8 mouse cellular contexts compared by ENCODE assay signal in genomic region chr14:29721488-29722385, GRCm38 (mm10). TPM values are rescaled to one million over a fixed set of nuclear protein-coding genes. Genes with fewer than 3 reads are reported as not detected.
DNase-seq lines count a peak whose midpoint lies in the region; ATAC-seq and TF ChIP-seq lines count a peak whose summit lies in the region.

Gene Cacna2d3 (minus strand): TSS chr14:29721864.

- TF ChIP-seq CTCF in thymus, adult 2 months (IDR thresholded peaks at IDR 0.05; ENCODE audit: borderline replicate concordance, control insufficient read depth, extremely low read depth, insufficient read depth, low read length, poor library complexity), result no peak
- TF ChIP-seq CTCF in liver, embryonic 14.5 days (IDR thresholded peaks at IDR 0.05; ENCODE audit: low read depth), result no peak

- no peak for TF ChIP-seq EP300 in liver, embryonic 14.5 days (IDR thresholded peaks at IDR 0.05; ENCODE audit: low read depth)

- H3K9me3 ChIP-seq in forebrain, embryonic 13.5 days (replicated peaks), result no peaks in the 10 kb centered on the region
- no peaks in the 10 kb centered on the region for H3K9me3 ChIP-seq in liver, embryonic 14.5 days (ENCODE audit: control insufficient read depth, low read length)
- no peaks in the 10 kb centered on the region for H3K9me3 ChIP-seq in neural tube, embryonic 15.5 days (replicated peaks)

- H3K9ac ChIP-seq in forebrain, embryonic 13.5 days, result peak within 1 kb of the TSS; percentile 74
- no peak within 1 kb of the TSS for H3K9ac ChIP-seq in liver, embryonic 14.5 days (replicated peaks)
- H3K9ac ChIP-seq in neural tube, embryonic 15.5 days (replicated peaks), result peak within 1 kb of the TSS; percentile 61

- no peak within 1 kb of the TSS for H3K4me3 ChIP-seq in thymus, adult 2 months (ENCODE audit: control insufficient read depth, insufficient read depth, low read length)
- H3K4me3 ChIP-seq in forebrain, embryonic 13.5 days, result peak within 1 kb of the TSS; percentile 71
- H3K4me3 ChIP-seq in liver, embryonic 14.5 days (ENCODE audit: insufficient read depth in 1 of 2, low read depth in 2 of 2, low read length in 2 of 2), result peak within 1 kb of the TSS in 1 of 2 experiments; percentile 35; a peak in 3 of 4 replicates
- peak within 1 kb of the TSS; percentile 58 for H3K4me3 ChIP-seq in neural tube, embryonic 15.5 days (replicated peaks)

- H3K27ac ChIP-seq in thymus, adult 2 months (ENCODE audit: control insufficient read depth, insufficient read depth, low read length), result no peak within 1 kb of the TSS
- peak within 1 kb of the TSS; percentile 57 for H3K27ac ChIP-seq in forebrain, embryonic 13.5 days
- no peak within 1 kb of the TSS for H3K27ac ChIP-seq in liver, embryonic 14.5 days
- peak within 1 kb of the TSS; percentile 85 for H3K27ac ChIP-seq in neural tube, embryonic 15.5 days (replicated peaks)

- H3K4me1 ChIP-seq in thymus, adult 2 months (replicated peaks; ENCODE audit: control insufficient read depth, insufficient read depth, low read length), result no peaks in the 10 kb centered on the region
- peaks cover 34% of the 10 kb centered on the region for H3K4me1 ChIP-seq in forebrain, embryonic 13.5 days
- no peaks in the 10 kb centered on the region for H3K4me1 ChIP-seq in liver, embryonic 14.5 days (replicated peaks; ENCODE audit: control insufficient read depth in 2 of 2, insufficient read depth in 2 of 2, low read length in 1 of 2)
- H3K4me1 ChIP-seq in neural tube, embryonic 15.5 days, result peaks cover 30% of the 10 kb centered on the region

- no peaks in the 10 kb centered on the region for H3K36me3 ChIP-seq in thymus, adult 2 months (ENCODE audit: control insufficient read depth, insufficient read depth, low read length)
- H3K36me3 ChIP-seq in forebrain, embryonic 13.5 days (ENCODE audit: poor library complexity, severe bottlenecking), result no peaks in the 10 kb centered on the region
- no peaks in the 10 kb centered on the region for H3K36me3 ChIP-seq in liver, embryonic 14.5 days (replicated peaks; ENCODE audit: control insufficient read depth, insufficient read depth, low read depth)
- H3K36me3 ChIP-seq in neural tube, embryonic 15.5 days, result no peaks in the 10 kb centered on the region

- peak; percentile 86 for ATAC-seq in forebrain, embryonic 13.5 days
- ATAC-seq in liver, embryonic 14.5 days (ENCODE audit: insufficient read depth), result no peak
- ATAC-seq in neural tube, embryonic 15.5 days (ENCODE audit: low FRiP score), result peak; percentile 79

- DNase-seq in thymus, adult 2 months, result peak; percentile 6
- DNase-seq in thymus, postnatal 25 days, result no peak
- peak; percentile 40 to 43 for DNase-seq in heart, postnatal 10 days
- DNase-seq in kidney, postnatal 36 days, result peak; percentile 58 to 77
- no peak for DNase-seq in liver, embryonic 14.5 days (ENCODE audit: low read depth in 3 of 3, low spot score in 3 of 3)
- DNase-seq in yolk sac, embryonic 10.5 days (ENCODE audit: low spot score), result peak; percentile 58

- intact Hi-C loops in heart, postnatal 10 days (cut with DNase I), result no loop called here

- 3% methylated on average over 103 of the region's 109 CpGs for WGBS in thymus, adult 2 months
- under 1% methylated on average over 44 of the region's 109 CpGs for WGBS in forebrain, embryonic 13.5 days
- 2% methylated on average over 55 of the region's 109 CpGs for WGBS in liver, embryonic 14.5 days (ENCODE audit: insufficient replicate concordance)
- under 1% methylated on average over 87 of the region's 109 CpGs for WGBS in neural tube, embryonic 15.5 days

- no peak for TF ChIP-seq POLR2A in thymus, adult 2 months (IDR thresholded peaks at IDR 0.05; ENCODE audit: control insufficient read depth, extremely low read depth, insufficient read depth, low read length, poor library complexity)

- H3K4me2 ChIP-seq in forebrain, embryonic 13.5 days, result peak within 1 kb of the TSS; percentile 98
- peak within 1 kb of the TSS; percentile 48 for H3K4me2 ChIP-seq in liver, embryonic 14.5 days (ENCODE audit: low read depth)
- peak within 1 kb of the TSS; percentile 91 for H3K4me2 ChIP-seq in neural tube, embryonic 15.5 days

- H3K27me3 ChIP-seq in thymus, adult 2 months (ENCODE audit: control insufficient read depth, insufficient read depth, low read length), result peaks cover 8% of the 10 kb centered on the region; the same call in 1 of the 2 replicates
- peaks cover 58% of the 10 kb centered on the region for H3K27me3 ChIP-seq in forebrain, embryonic 13.5 days
- H3K27me3 ChIP-seq in liver, embryonic 14.5 days (ENCODE audit: control insufficient read depth, insufficient read depth, low read length), result peaks cover 49% of the 10 kb centered on the region
- H3K27me3 ChIP-seq in neural tube, embryonic 15.5 days (replicated peaks), result peaks cover 30% of the 10 kb centered on the region

RNA-seq across cellular contexts. Expression of gene Cacna2d3, which starts in this region (rescaled TPM):
- 0.08 and 0.19 TPM in 2 replicates for polyA plus RNA-seq in thymus, adult 2 months (2012; rRNA removed)
- polyA plus RNA-seq in forebrain, embryonic 13.5 days (2015; fragmentation: Nextera tagmentation; extraction: Ambion mirVana), result 12.3 and 16.6 TPM in 2 replicates
- under 1 TPM; 0.41 to 0.52 TPM for total RNA-seq in heart, postnatal 10 days (2021)
- 0.03 and 0.10 TPM in 2 replicates for polyA plus RNA-seq in liver, embryonic 14.5 days (2012; rRNA removed)
- polyA plus RNA-seq in liver, embryonic 14.5 days (2014; fragmentation: Nextera tagmentation; extraction: Ambion mirVana), result not detected in 2 replicates
- 41.1 and 57.1 TPM in 2 replicates for polyA plus RNA-seq in neural tube, embryonic 15.5 days (2015; fragmentation: Nextera tagmentation; extraction: Ambion mirVana)

Comparison
In these comparisons a context has a peak if more than half of its experiments do, and no peak if none do; other contexts are left out.
1. RNA of gene Cacna2d3 (polyA plus RNA-seq): 41.1 to 57.1 TPM in neural tube, embryonic 15.5 days and 12.3 to 16.6 TPM in forebrain, embryonic 13.5 days; 0.08 to 0.19 TPM in thymus, adult 2 months and 0.03 to 0.10 TPM in liver, embryonic 14.5 days; every median in the first group is over 10 times any median in the second.
2. Peak in DNase-seq in thymus, adult 2 months; RNA of the gene not detected or under 1 TPM.
3. Peak in DNase-seq in heart, postnatal 10 days; RNA of the gene not detected or under 1 TPM.
4. DNase-seq: peak in kidney, postnatal 36 days (2 of 2) and yolk sac, embryonic 10.5 days (single experiment); none in thymus, postnatal 25 days (single experiment) and liver, embryonic 14.5 days (0 of 3).
5. H3K27ac ChIP-seq: peak in forebrain, embryonic 13.5 days (single experiment) and neural tube, embryonic 15.5 days (single experiment); none in thymus, adult 2 months (single experiment) and liver, embryonic 14.5 days (single experiment).
6. H3K4me2 ChIP-seq: peak in every context shown above with its lines; median percentile 98 in forebrain, embryonic 13.5 days; 91 in neural tube, embryonic 15.5 days; 48 in liver, embryonic 14.5 days.